Mouse (Mus musculus): ENCODE measurements at regions not wholly inside any gene's neighbourhood (a gene's known extent, or its start where the extent isn't known, plus 50 kb on each side); places are given as distances from the start of the nearest gene placed in this dataset.

DNA sequence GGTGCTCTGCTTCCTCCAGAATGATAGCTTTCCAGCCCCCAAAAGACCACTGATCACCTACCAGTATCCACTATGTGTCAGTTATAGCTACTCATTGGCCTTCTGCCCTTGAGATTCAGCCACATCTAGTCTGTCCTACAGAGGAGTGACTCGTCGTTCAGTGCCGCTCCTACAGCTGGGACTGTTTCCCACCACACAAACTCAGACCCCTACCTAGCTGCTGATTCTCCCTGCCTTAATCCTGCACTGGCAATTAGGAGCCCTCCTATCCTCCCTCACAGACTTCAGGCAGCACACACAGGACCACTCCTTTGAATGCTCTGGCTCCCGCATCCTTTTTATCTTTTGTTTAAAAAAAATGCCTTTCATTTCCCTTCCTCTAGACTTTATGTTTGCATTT lies 275.9 kb downstream of the Klf6 start:
- no peak for TF ChIP-seq POLR2A (IDR thresholded peaks at IDR 0.05; ENCODE audit: control insufficient read depth, low read depth, low read length)
- TF ChIP-seq CTCF (IDR thresholded peaks at IDR 0.05; ENCODE audit: control insufficient read depth, insufficient read depth, insufficient replicate concordance, low read depth, low read length): no peak
